Mouse (Mus musculus): ENCODE results near the gene Fam76a. TPM values are rescaled to one million over a fixed set of nuclear protein-coding genes. Genes with fewer than 3 reads are reported as not detected.

Fam76a gene
- total RNA-seq, 1 experiment from 2014 or later, result 35.4 TPM

GRCm38 (mm10) chr4:132905843-132906360, 16.5 kb downstream of the Fam76a start:
- no peak for ATAC-seq (ENCODE audit: extremely low read depth, insufficient number of reproducible peaks, low FRiP score, poor library complexity, severe bottlenecking)

- ATAC-seq (ENCODE audit: extremely low read depth, insufficient number of reproducible peaks, low FRiP score, poor library complexity, severe bottlenecking), result no peak
Observed at GRCm38 (mm10) chr4:132904765-132905309, 17.5 kb downstream of the Fam76a start.

DNA sequence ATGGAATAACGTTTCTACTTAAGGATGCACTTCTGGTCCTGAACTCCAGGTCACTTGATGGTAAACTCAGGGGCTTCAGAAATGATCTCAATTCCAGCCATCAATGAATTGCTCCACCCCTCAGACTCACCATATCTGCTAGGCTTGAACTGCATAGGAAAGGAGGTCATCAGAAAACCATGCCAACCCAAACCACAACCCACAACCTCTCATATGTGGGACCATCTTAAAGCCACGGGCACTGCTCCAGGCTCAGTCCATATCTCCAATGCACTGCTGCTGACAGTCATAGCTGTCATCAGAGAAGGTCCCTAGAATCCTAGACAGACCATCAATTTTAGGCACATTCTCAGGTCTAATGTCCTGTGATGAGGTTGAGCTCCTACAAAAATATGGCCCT, 18.3 kb downstream of the Fam76a start:
- ATAC-seq (ENCODE audit: extremely low read depth, insufficient number of reproducible peaks, low FRiP score, poor library complexity, severe bottlenecking), result no peak

GRCm38 (mm10) chr4:132898197-132898596, 24.2 kb downstream of the Fam76a start:
- ATAC-seq (ENCODE audit: extremely low read depth, insufficient number of reproducible peaks, low FRiP score, poor library complexity, severe bottlenecking), result no peak

DNA sequence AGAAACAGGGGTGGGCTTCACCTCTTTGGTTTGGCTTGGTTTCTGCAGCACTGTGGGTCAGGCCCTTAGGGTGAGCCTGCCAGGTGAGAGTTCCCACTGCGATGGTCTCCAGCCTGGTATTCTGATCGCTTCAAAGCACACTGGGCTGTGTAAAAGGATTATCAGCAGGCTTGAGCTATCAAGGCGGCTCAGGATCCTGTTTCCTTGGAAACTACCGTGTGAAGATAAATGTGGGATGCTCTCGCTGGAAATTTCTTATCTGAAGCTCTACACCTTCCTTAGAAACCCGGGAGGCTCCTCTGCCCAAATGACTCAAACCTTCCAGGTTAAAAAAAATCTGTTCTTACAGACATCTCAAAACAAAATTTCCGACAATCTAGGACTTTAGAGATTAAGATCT, 28.0 kb downstream of the Fam76a start:
- no peak for ATAC-seq (ENCODE audit: extremely low read depth, insufficient number of reproducible peaks, low FRiP score, poor library complexity, severe bottlenecking)

DNA sequence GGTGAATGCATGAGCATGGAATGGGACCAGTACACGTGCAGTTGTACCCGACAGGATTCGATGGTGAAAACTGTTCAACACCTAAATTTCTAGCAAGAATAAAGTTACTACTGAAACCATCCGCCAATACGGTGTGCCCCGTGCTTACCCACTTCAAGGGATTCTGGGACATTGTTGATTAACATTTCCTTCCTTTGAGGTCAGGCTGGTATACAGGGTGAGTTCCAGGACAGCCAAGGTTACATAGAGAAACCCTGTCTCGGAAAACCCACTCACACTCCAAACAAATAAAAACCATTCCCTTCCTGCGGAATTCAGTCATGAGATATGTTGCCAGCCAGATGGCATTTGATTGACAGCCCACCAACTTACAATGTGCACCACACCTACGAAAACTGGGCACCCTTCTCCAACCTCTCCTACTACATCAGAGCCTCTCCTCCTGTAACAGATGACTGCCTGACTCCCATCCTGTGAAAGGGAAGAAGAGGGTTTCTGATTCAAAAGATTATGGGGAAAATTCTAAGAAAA, 37.4 kb downstream of the Fam76a start:
- no peak for ATAC-seq (ENCODE audit: extremely low read depth, insufficient number of reproducible peaks, low FRiP score, poor library complexity, severe bottlenecking)

DNA sequence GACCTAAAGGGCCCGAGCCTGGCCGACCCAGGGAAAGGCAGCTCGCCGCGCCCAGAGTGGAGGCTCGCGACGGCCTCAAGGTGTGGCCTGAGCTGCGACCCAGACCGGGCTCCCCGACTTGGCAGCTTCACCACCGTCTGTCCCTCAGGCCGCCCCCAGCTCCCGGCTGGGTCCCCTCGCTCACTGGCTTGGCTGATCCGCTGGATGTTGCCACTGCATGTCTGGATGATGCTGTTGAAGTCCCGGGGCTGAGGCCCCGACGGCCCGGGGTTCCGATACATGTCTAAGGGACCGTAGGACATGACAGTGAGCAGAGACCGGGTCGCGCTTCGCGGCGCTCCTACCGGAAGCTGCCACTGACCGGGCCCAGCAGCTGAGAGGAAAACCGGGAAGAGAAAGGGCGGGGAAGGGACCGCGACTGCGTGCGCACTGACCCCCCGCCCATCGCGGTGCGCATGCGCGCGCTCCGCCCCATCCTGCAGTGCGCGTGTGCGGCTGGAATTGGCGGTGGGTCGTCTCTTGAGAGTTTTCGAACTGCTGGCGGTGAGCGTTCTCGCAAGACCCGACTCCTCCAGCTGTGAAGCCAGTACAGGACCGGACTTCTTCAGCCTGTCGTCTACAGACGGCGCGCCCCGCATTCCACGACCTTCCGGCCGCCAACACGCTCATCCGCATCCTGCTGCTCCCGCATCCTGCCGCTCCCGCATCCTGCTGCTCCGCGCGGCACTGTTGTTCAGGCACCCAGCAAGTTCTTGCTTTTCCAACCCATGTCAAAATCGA, 38.1 kb downstream of the Fam76a start, which contains the start of gene Stx12:
TSS of gene Stx12 (minus strand) at position 446 of the 780 bp plus-strand sequence.
- ATAC-seq (ENCODE audit: extremely low read depth, insufficient number of reproducible peaks, low FRiP score, poor library complexity, severe bottlenecking), result peak; percentile 35

- peak; percentile 60 for ATAC-seq (ENCODE audit: extremely low read depth, insufficient number of reproducible peaks, low FRiP score, poor library complexity, severe bottlenecking)
Observed at GRCm38 (mm10) chr4:132883561-132884063, 38.7 kb downstream of the Fam76a start.

DNA sequence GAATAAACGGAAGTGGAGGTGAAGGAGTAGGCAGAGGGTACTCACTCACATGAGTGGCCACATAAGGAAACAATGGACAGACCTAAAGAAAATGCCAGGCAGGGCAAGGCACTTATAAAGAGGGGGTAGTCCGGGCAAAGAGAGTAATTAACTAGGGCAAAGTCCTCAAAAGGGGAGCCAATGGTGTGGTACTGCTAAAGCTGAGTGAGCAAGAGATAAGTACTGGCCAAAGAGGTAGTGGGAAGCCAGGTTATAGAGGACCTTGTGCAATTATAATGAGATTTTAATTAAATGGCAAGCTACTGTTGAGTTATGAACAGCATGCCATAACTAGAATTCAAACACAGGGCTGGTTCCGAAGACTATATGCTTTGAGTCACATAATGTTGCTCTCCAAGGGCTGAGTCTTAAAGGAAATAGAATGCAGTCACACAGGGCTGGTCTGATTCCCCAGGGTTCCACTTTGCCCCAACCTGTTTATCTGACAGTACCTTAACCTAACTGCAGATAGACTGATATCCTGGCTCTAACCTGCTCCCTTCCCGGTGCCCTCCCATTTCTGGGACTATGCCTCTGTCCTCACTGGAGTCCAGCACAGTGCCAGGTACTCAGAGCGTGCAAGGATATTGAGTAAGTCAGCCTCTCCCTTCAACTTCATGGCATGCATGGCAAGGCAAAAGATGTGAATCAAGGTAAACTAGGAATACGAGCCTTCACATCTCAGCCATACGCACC, 47.8 kb downstream of the Fam76a start:
- no peak for ATAC-seq (ENCODE audit: extremely low read depth, insufficient number of reproducible peaks, low FRiP score, poor library complexity, severe bottlenecking)

GRCm38 (mm10) chr4:132873481-132874362, 48.6 kb downstream of the Fam76a start:
- no peak for ATAC-seq (ENCODE audit: extremely low read depth, insufficient number of reproducible peaks, low FRiP score, poor library complexity, severe bottlenecking)

DNA sequence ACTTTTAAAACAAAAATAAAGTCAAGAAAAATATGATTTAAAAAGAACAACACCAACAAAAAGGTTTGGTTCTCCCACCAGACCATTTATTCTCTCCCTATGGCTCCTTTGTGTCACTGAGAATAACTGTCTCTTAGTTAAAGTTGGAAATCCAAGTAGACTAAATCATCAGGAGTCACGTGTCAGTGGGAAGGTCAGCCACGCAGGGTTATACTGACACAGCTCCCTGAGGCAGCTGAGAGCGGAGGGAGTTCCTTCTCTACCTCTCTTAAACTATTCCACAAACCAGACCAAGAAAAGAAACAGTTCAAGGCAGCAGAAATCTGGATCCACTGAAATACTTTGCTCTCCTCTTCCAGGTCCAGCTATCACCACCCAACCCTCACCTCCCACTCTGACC, 51.2 kb downstream of the Fam76a start:
- no peak for ATAC-seq (ENCODE audit: extremely low read depth, insufficient number of reproducible peaks, low FRiP score, poor library complexity, severe bottlenecking)

DNA sequence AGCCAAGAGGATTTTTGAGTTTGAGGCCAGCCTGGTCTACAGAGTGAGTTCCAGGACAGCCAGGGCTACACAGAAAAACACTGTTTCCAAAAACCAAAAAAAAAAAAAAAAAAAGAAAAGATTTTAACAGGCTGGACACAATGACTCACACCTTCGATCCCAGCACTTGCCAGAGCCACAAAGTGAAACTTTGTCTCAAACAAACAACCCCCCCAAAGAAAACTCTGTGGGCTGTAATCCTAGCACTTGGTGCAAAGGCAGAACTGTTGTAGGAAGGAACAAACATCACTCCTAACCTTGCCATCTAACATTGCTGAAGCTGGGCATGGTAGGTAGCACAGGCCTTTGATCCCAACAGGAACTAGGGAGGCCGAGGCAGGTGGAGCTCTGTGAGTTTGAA, 57.5 kb downstream of the Fam76a start:
- ATAC-seq (ENCODE audit: extremely low read depth, insufficient number of reproducible peaks, low FRiP score, poor library complexity, severe bottlenecking), result no peak

GRCm38 (mm10) chr4:132863012-132863411, 59.3 kb downstream of the Fam76a start:
- ATAC-seq (ENCODE audit: extremely low read depth, insufficient number of reproducible peaks, low FRiP score, poor library complexity, severe bottlenecking), result no peak

GRCm38 (mm10) chr4:132860880-132861279, 61.5 kb downstream of the Fam76a start:
- no peak for ATAC-seq (ENCODE audit: extremely low read depth, insufficient number of reproducible peaks, low FRiP score, poor library complexity, severe bottlenecking)

Other genes starting within 250 kb of the Fam76a start
- 2.8 and 3.1 TPM in 2 replicates for gene Xkr8, start 190.0 kb downstream of the Fam76a start, total RNA-seq (2017)
- gene Smpdl3b, start 165.3 kb downstream of the Fam76a start, total RNA-seq (2017), result 2.6 and 4.7 TPM in 2 replicates
- 24.2 and 32.4 TPM in 2 replicates for gene Rpa2, start 154.2 kb downstream of the Fam76a start, total RNA-seq (2017)
- 269 and 270 TPM in 2 replicates for gene Themis2, start 126.2 kb downstream of the Fam76a start, total RNA-seq (2017)
- 39.9 and 42.0 TPM in 2 replicates for gene Ppp1r8, start 79.4 kb downstream of the Fam76a start, total RNA-seq (2017)
- gene Stx12, start 38.0 kb downstream of the Fam76a start, total RNA-seq (2017), result 33.6 and 34.8 TPM in 2 replicates
- 301 and 321 TPM in 2 replicates for gene Fgr, start 51.5 kb upstream of the Fam76a start, total RNA-seq (2017)
- 9.1 and 13.5 TPM in 2 replicates for gene Ahdc1, start 88.7 kb upstream of the Fam76a start, total RNA-seq (2017)
- 89.1 and 105 TPM in 2 replicates for gene Wasf2, start 207.9 kb upstream of the Fam76a start, total RNA-seq (2017)

Data from neutrophil, adult 5-6 weeks (primary cell).